Mouse (Mus musculus) CH12.LX (cell line): ENCODE results near the gene Unc13a.

Source experiments
- CHD2 ChIP-seq: IDR thresholded peaks from 2 replicates; pipeline ENCODE4 v1.6.1; 2011; ENCODE audit warnings: low read length, improper control_type of control experiment
- CTCF ChIP-seq, 2 experiments: IDR thresholded peaks in 1 of 2; conservative IDR thresholded peaks in 1 of 2; 2 replicates each; pipeline ENCODE4 v1.5.1; 2011 to 2012; ENCODE audit warnings: low read depth in 2 of 2, low read length in 2 of 2, improper control_type of control experiment in 1 of 2, inconsistent platforms in 1 of 2, mild to moderate bottlenecking in 1 of 2, moderate library complexity in 1 of 2
- E2F4 ChIP-seq: IDR thresholded peaks from 2 replicates; pipeline ENCODE4 v1.6.1; 2011; ENCODE audit warnings: low read depth, low read length, improper control_type of control experiment; ENCODE audit not compliant: insufficient replicate concordance
- MXI1 ChIP-seq: IDR thresholded peaks from 2 replicates; pipeline ENCODE4 v1.6.1; 2011; ENCODE audit warnings: mild to moderate bottlenecking, low read depth, low read length, improper control_type of control experiment
- NELFE ChIP-seq: IDR thresholded peaks from 2 replicates; pipeline ENCODE4 v1.6.1; 2011; ENCODE audit warnings: low read depth, low read length, improper control_type of control experiment
- USF1 ChIP-seq: IDR thresholded peaks from 2 replicates; pipeline ENCODE4 v1.6.1; 2014; ENCODE audit warnings: low read depth, mild to moderate bottlenecking, inconsistent platforms, low read length, improper control_type of control experiment
- USF2 ChIP-seq: conservative IDR thresholded peaks from 2 replicates; pipeline ENCODE4 v1.6.1; 2011; ENCODE audit warnings: low read depth, low read length, improper control_type of control experiment

- TF ChIP-seq E2F4: no peak
- TF ChIP-seq MXI1: peak; percentile 14; the same call in 1 of the 2 replicates
- TF ChIP-seq CTCF (conservative IDR thresholded peaks at IDR 0.05 in 1 of 2, IDR thresholded peaks at IDR 0.05 in 1 of 2; ENCODE audit: low read depth in 2 of 2, low read length in 2 of 2): no peak
- no peak for TF ChIP-seq NELFE
- no peak for TF ChIP-seq USF2
- no peak for TF ChIP-seq CHD2
- peak; percentile 48 for TF ChIP-seq USF1
Observed at GRCm38 (mm10) chr8:71626753-71627152, 44.8 kb downstream of the Unc13a start.
